Mouse (Mus musculus) layer of hippocampus, adult 11-12 months (tissue): ENCODE results near the gene Ugt2b37.
"Not testable (repeated sequence)": the region's sequence is repeated elsewhere in the genome, so short reads cannot be mapped to it uniquely, and the experiment has no call there.

ENCODE experiments used
- DNase-seq: peaks from one replicate; pipeline ENCODE4 v3.0.0; 2022; ENCODE audit warnings: low spot score

Ugt2b37 gene

DNA sequence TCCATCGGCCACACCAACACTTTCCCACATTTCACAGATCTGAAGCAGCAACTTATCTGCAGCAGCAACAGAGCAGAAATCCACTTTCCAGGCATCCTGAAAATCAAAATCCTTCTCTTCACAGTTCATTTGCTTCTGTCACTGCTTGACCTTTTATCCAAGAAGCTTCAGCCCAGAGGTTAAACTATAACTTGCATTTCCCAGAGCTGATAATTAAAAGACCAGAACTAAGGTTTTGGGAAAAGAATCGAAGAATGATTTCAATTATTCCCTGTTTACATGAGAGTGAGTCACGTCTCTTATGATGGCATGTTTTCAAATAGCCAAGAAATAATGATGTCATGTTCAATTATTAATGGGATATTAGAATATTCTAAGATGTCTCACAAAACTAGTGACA, at the start of gene Ugt2b37:
Gene Ugt2b37 (minus strand): TSS at position 129 of the 400 bp plus-strand sequence.
- DNase-seq, result not testable (repeated sequence)

DNA sequence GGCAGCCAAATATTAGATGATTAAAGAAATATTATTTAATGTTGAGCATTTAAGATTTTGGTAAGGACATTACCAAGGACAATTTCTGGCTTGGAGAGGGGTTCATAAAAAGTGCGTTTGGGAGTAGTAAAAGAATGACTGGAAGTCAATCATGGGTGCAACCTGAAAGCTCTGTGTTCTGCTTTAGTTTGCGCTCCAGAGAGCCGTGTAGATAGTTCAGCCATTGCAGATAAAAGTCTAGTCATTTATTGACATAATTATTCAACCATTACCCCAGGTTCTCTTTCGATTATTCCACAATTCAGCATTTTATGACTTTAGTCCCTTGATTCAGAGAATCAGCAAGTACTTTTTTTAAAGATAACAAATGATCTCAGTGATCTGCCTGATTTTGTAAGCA, 31.6 kb upstream of the Ugt2b37 start:
- not testable (repeated sequence) for DNase-seq

DNA sequence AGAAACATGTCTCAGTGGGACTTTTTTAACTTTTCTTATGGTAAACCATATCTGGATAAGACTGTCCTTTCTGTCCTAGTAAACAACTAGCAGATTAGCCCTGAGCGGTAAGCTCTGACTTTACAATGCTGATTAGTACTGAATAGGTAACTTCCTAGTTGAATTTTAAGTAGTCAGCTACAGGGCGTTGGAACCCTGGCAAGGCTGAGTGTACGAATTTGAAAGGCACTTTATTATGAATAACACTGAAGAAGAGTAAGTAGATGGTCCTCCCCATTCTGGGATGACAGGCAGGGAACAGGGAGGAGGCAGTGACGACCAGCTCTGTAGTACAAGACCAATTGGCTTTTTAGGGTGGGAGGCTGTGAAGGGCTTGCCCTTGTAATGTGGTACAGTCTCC, 21.4 kb upstream of the Ugt2b37 start:
- not testable (repeated sequence) for DNase-seq

DNA sequence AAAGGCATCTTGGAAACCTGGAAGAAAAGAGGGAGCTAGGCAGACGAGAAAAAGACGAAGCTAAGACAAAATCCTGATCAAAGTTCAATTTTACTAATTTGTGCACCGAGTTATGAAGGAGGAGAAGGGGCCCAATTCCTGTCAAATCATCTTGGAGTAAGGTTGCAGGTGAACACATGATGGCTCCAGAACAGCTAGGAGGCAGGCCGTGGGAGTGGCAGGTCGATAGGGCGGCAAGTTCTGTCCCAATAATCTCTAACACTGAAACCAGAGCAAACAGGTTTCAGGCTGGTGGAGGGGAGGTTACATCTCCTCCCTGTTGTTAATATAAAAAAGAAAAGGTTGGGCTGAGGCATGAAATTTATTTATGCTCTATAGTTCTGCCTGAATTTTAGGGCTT, 21.0 kb upstream of the Ugt2b37 start:
- DNase-seq, result no peak

DNA sequence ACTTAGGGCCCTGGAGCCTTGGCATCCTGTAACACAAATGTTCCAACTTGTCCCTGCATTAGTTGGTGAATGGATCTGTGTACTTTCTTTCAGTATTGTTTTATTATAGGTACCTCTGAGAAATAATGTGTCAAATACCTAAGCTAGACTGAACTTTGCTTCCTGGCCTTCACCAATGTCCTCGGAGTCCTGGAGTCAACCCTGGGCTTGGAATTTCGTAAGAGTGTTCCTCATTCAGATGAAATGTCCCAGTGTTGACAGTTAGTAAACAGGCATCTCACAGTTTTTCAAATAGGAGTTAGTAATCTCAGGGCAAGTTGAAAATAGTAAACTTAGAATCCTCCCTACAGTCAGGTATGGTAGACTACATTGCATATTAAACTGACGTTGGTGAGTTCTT, 1.2 kb upstream of the Ugt2b37 start:
- no peak for DNase-seq

DNA sequence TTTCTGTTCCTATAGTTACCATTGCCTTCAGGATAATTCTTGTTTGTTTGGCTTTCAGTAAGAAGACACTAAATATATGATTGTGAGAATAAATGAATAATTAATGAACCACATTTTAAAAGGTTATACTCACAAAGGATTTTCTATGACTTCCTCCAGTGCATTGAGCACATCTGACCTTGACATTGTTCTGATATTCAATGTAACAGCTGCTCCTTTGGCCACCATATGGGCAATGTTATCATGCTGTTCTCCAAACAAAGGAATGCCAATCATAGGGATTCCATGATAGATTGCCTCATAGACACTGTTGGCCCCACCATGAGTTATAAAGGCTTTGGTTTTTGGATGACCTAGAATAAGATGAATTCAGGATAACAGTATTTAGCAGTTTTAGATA, 12.5 kb downstream of the Ugt2b37 start:
- not testable (repeated sequence) for DNase-seq

DNA sequence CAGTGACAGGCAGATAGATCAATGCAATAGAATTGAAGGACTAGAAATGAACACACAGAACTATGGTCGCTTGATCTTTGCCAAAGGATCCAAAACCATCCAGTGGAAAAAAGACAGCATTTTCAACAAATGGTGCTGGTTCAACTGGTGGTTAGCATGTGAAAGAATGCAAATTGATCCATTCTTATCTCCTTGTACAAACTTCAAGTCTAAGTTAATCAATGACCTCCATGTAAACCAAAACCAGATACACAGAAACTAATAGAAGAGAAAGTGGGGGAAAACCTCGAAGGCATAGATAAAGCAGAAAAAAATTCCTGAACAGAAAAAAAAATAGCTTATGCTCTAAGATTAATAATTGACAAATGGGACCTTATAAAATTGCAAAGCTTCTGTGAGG, 58.2 kb downstream of the Ugt2b37 start:
- not testable (repeated sequence) for DNase-seq
